Mouse (Mus musculus) brain, embryonic 18.5 days (tissue): ENCODE data around the gene Ldlrad3.

Experiments used
- DNase-seq: peaks from one replicate; pipeline ENCODE4 v3.0.0-alpha.2; 2012; ENCODE audit warnings: low read depth, low spot score

Ldlrad3 gene

DNA sequence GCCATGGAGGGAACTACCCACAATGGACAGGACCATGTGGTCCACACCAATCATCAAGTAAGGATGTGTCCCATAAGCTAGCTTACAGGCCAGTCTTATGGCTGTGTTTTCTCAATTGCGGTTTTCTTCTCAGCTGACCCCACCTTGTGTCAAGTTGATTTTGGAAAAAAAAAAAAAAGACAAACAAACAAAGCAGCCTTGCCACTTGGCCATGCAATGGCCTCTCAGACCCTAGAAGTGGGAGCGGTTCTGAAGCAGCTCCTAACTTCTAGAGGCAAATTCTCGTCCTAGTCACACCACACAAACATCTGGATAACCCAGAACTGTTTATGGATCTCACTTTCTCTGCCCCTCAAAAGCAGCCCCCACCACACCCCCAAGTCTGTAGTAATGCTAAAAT is 41.1 kb downstream of the Ldlrad3 start:
- DNase-seq, result no peak

DNA sequence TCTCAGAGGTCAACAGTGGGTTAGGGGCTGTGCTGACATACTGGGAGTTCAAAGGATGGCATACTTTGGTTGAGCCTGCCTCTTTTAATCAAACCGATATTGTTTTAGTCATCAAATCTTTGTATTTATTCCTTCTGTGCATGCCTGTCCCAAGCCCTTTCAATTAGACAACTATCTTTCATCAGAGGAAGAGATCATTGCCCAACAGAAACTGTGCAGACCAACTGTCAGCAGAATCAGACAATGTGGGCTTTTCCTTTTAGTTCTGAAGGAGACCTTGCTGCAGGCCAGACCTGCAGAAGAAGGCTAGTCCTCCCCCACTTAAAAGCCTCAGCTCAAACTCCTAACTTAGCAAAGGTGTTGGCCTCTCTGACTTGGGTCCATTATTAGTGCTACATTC is 41.9 kb downstream of the Ldlrad3 start:
- DNase-seq, result no peak

DNA sequence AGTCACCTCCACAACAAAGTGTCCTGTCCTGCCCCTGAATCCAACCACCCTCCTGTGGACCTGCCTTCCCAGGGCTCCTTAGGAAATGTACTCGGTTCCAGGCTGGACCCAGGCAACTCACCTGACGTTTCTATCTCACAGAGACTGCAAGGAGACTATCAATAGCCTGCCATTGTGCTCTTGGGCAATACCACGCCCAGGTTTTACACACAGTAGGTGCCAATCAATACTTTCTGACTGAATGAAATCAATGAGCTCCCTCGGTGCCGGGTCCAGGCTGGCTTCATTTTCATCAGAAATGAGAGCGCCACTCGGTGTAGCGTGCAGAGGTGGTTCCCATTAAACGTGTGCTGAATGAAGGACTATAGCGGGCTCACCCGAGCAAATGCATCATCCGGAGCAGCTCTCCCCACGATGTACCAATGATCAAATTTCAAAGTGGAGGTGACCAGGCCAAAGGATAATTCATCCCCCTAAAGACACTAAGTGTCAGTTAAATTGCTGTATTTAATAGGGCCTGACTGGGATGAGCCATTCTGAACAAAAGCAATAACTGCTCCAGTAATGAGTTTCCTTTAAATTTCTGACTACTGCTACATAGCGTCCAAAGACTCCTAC is 43.4 kb downstream of the Ldlrad3 start:
- no peak for DNase-seq

DNA sequence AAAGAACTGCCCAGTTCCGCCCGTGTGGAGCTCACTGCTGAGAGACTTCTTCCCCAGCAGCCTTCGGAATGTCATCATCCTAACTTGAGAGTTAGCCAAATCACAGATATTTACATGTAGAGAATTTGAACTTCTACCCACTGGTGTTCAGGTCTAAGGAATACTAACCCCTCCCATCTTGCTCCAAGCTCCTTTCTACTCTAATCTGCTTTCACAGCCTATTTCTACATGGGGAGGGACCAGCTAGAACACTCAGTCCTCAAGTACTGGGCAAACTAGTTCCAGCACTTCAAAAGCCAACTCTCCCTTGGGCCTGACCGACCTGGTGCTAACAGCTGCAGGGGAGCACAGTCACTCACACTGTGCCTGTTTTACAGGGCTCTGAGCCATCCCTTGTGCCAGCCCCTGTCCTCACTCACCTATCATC is 44.0 kb downstream of the Ldlrad3 start:
- no peak for DNase-seq

DNA sequence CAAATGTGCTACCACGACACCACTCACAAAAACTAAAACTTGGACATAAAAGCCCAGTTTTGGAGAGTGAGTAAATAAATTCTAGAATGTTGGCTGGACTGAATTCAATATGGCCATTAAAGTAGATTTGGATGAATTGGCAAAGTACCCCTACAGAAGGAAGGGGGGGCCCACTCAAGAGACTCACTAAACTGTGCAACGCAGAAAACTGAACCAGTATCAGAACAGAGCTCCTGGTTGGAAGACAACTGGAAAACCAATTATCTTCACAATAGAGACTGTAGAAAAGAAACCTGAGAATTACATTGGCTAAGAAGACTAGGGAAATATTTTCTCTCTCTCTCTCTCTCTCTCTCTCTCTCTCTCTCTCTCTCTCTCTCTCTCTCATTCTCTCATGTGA is 45.0 kb downstream of the Ldlrad3 start:
- DNase-seq, result no peak

DNA sequence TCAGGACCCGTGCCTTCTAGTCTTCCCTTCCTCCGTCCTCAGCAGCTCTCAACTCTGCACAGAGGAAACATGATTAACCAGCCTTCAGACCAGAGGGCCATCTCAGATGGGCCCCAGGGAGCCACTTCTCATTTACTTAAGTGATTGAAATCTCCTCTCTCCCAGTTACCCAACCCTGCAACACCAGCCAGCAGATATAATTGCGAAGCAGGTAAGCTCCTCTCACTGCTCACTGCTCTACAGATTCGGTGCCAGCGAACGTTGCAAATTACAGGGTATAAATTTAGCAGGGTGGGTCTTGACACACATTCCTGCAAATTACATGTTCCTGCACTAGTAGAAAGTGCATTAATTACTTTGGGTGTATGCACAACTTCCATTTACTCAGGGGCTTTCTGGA is 48.3 kb downstream of the Ldlrad3 start:
- no peak for DNase-seq

DNA sequence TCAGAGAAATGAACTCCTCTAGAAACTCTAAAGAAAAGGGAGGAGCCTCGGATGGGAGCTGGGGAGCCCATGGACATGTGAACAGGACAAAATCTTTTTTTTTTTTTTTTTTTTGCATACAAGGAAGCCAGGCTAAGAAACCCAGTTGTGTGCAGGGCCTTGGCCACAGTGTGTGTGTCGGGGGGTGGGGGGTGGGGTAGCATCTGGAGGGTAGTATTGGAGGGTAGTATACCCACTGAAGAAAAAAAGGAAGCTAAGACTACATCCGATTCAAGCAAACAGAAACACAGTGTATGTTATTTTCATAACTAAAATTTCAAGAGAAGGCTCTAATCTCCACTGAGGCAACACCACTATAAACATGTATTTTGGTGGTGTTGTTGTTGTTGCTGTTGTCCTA is 50.0 kb downstream of the Ldlrad3 start:
- DNase-seq, result no peak

DNA sequence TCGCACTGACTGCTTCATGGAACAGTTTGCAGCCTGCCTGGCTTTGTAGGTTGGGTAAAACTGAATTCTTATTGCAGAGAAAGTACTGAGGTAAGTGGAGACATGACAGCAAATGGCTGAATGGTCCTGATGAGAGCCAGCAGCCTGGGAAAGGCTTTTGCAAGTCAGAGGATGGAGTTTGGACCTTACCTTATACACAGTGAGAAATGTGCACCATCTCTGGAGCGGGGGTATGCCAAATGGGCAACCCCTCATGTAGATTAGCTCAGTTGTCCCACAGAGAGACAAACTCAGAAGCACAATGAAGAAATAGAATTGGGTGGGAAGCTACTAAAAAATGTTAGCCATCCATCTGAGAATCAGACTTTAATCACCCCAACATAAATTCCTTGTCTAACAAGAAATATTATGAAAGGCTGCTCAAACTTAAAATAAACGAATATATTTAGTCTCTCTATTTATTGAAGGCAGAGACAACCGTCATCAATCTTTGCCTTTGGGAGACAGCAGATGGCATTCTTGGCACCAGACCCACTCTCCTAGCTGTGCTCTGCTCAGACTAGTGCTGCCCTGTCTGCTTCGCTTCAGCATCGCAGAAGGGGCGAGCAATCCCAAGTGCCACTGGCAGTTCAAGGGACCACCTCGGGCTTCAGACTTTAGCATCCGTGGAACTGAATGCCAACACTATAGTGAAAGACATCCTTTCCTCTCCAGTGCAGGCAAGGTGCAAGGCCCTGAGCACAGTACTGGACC is 51.5 kb downstream of the Ldlrad3 start:
- DNase-seq, result peak; percentile 70

DNA sequence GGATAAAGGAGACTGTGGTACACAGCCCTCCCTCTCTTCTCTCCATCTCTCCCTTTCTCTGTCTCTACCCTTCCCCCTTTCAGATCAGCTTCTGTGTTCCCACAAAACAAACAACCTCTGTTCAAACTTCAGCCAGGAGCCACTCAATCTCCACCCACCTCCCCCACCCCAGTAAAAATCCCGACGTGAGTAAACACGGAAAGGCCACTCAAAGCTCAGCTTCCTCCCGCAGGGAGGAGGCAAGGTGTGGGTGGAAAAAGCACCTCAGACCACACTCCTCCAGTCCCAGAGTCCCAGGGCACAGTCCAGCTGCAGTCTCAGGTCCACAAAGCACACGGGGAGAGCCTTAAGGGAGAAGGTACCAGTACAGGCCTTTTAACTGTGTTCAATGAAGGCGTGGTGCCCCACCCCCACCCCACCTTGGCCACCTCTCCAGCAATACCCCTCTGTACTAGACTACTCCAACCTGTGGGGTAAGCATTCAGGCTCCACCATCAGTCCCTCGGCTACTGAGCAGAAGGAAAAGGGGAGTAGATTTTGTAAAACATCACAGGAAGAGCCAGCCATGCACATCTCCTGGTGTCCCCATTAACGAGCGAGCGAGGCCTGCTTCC is 53.1 kb downstream of the Ldlrad3 start:
- DNase-seq, result no peak

DNA sequence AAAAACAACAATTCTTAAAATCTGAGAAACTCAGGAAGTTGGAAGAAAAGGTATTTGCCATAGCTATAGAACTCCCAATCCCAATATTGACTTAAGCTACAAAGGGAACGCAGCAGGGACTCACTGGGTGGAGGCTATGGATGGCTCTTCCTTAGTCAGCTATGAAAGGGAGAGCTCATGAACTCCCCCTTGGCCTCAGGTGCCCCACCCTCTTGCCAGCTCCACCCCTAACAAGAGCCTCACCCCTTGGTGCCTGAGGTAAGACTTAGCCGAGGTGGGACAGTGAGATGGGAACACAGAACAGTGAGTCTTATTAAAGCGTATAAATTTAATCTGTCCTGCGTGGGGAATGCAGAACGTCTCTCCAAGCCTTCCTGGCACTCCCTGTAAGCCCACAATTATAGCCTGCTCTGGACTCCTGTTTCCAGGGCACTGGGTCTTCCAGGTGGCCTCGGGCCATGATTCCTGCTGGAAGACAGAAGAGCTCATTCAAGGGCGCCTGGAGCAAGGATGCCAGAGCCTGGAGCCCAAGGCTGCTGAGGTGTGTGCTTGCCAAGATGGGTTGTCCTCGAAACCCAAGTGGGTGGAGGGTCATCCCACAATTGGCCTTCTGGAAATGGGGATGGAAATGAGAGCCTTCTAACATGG is 55.9 kb downstream of the Ldlrad3 start:
- DNase-seq, result no peak

DNA sequence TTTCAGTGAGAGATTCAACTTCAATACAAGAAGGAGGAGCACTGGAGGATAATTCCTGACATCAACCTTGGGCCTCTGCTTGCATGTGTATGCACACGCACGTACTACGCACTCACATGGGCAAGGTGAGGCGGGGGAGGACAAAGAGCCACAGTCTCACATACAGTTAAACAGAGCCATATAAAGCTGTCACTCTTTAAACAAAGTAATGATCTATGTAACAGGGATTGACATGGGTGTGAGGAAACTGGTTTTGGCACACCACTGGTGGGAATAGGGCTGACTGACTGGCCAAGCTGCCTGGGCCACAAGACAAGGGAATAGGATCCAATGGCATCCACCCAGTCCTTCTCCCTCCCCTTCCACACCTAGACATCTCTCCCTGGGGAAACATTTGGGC is 57.0 kb downstream of the Ldlrad3 start:
- DNase-seq, result no peak

DNA sequence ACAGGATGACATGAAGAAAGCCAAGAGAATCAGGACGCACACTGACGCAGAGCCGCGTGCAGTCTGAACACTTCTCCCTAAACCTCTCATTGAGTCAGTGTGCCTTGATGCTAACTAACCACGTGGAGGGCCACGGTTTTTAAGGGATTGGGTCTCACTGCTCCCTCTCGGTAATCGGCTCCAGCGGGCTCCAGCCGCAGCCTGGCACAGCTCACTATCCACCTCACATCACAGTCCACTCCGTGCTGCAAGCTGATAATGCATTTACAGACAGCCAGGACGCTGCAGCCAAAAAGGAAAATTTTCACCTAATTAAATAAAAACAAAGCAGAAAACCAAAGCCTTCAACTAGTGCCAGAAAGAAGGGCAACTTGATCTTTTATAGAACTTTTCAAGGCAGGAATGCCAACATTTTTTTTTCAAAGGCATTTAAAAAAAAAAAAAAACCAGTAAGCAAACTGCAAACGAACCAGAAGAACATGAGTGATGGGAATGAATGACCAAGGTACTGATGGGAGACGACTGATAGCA is 57.6 kb downstream of the Ldlrad3 start:
- no peak for DNase-seq

DNA sequence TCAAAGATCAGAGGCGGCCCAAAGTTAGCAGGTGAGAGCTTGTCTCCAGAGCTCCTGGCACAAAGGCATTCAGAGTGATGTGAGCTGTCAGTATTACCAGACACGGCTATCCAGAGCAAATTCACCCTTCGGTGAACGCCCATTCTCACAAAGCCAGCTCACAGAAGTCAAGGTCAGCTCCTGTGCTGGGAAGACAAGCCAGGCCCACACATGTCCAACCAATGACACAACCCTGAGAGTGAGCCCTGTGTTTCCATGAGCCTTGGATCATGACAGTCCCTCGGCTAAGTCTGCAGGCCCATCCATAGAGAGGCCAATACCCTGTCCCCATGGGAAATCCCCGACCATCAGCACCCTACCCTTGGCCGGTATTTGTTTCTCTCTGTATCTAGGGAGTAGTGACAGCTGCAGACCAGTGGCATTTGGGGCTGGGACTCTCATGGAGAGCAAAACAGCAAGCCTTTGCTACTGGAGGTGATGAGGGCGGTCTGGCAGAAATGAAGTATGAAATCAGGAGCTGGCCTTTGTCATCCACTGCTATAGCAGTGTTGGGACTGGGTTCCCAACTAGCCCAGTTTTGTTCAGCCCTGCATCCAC is 58.3 kb downstream of the Ldlrad3 start:
- DNase-seq, result no peak

DNA sequence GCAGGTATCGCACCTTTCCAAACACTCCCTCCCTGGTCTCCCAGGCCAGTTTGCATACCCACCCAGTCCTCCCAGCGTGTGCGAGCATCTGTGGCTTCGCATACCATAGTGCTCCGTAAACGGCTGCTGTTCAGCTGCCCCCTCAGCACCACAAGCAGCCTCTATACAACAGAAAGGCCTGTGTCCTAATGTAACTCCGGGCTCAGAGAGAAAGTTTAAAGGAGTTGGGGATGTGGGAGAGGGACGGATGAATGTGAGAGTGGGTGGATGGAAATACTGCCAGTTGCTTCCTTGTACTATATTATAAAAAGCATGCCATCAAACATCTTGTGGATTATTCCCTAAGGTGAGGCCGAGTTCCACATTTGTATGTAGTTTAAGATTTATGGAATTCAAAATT is 59.0 kb downstream of the Ldlrad3 start:
- no peak for DNase-seq

DNA sequence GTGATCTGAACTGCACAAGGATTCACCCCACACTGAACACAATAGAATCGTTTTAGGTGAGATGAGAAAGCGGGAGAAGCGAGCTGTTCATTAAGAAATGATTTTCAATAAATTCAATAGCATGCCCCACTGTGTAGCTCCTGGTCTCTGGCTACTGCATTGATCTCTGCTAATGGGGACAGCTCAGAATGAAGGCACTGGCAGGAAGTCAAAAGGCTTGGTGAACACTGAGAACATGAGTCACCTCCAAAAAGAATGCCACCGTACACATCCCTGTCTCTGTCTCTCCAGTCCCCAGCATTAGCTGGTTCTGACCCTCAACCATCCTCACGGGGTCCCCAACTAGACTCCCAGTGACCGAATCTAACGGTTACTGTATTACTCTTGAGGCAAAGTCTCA is 60.1 kb downstream of the Ldlrad3 start:
- DNase-seq, result no peak

DNA sequence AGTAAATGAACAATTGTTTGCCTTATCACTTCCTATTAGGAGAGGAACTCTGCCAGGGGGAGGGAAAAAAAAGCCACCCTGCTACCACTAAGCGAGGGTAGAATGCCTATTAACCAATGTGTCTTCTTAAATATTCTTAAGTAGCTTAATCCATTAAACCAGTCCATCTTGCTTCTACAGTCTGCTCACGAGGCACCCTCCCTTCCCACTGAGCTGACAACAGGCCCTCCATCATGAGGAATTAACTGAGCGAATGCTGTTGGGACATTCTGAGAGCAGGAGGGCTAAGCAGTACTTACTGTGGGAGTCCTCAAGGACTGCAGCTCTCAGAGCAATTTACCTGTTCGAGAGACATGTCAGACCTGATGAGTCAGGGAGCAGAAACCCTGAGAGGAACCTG is 61.1 kb downstream of the Ldlrad3 start:
- no peak for DNase-seq

DNA sequence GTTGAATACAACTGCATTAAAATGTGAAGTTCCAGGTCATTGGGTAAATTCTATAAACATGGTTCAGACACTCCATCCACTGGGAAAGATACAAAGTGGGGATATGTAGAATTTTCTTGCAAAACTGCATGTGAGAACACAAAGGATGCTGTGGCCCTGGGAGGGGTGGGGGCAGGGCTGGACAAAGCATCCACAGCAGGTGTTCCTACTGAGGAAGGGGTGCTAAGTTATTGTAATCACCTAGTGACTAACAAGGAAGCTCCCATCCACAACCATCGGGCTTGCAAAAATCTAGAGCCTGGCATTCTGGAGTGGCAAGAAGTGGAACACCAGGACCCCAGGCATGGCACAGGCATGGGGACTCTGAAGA is 64.1 kb downstream of the Ldlrad3 start:
- DNase-seq, result no peak

DNA sequence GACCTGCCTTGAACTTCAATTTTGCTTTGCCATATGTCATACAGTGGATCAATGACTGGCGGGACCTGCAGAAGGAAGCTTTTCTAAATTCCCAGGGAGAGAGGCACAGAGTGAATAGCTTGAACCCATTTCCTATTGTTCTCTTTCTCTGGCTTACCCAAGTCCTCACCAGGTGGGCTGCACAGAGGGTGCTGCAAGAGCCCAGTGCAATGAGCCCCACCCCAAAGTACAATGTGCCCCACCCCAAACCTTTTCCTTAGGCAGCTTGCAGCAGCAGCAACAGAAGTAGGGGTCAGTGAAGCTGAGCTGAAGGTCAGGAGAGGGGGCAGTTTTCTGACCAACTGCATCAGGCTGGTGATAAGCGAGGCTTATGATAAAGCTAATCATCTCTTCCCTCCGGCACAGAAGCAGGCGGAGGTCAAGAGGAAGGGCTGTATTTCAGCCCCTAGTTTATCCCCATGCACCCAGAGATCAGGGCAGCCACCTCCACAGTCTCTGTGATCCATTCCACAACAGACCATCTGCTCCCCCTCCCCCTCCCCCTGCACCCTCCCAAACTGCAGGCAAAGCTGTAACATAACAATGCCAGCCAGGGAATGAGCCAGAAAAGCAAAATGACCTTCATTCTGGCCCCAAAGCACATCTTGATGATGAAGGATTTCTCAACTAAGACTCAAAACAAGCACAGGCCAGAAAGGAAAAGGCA is 64.6 kb downstream of the Ldlrad3 start:
- DNase-seq, result no peak

DNA sequence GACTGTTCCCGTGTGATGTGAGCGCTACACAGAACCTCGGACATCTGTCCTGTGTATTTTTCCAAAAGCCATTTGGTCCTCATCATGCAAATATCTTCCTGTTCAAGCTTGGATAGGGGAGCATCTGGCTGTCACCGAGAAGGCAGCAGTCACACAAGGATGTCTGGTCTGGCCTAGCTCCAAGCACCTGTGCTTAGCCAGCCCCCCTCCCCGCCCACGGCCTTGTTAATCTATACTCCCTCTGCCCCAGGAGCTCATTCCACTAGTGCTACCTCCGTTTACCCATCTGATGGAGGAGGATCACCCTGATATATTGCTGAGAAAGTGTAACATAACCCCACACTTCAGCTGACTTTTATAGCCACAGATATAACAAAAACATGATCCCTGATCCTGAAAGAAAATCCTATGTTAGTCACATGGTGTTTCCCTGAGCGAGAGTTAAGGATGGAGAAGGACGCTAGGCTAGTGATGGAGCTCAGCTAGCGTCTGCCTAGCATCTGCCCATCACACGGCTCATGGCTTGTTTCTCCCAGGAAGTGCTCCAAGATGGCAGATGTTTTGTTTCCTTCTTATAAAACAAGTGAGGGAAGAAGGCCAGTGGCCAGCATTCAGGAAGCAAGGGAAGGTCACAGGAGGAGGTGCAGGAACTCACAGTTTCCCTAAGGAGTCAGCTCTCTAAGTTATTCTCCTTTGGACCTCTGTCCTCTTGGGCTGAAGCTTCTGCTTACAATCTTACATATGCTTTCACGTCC is 66.3 kb downstream of the Ldlrad3 start:
- DNase-seq, result no peak

DNA sequence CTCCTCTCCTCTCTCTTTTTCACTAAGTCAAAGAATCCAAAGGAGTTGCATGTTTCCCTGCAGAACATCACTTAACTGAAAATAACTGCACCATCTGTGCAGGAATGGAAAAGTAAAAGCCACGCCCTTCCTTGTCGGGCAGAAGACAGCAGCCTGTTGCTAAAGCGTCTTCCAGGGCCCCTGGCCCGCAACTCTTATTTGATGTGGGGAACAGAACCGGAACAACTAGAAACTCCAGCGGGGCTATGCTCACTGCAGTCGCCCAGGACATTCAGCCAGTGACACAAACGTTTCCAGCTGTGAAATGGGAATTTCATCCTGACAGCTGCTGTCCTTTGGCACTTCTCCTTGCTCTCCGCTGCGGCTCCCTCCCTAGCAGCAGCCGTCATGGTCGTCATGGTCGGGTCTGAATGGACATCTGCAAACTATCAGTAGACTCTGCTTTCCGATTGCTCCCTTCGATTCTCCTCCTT is 67.2 kb downstream of the Ldlrad3 start:
- DNase-seq, result no peak

DNA sequence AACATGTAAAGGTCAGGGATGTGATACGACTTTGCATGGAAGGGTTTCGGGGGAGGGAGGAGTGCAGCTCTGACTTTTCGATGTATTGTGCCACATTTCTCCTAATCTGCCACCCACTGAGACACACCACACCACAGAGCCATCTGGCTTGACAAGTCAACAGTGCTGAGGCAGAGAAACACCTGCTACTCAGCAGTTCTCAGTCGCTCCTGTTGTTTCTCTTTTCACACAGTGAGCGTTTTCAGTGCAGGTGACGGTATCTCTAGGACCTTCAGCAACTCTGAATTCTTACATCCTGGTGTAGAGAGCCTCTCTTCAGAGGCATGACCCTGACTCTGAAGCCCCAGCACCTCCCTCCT is 68.8 kb downstream of the Ldlrad3 start:
- DNase-seq, result no peak
